Mouse (Mus musculus): ENCODE measurements around the gene Slc25a47. TPM values are rescaled to one million over a fixed set of nuclear protein-coding genes. Genes with fewer than 3 reads are reported as not detected.

The Slc25a47 gene
- total RNA-seq, 2 experiments from 2014 or later: 4.9 to 6.8 TPM

DNA sequence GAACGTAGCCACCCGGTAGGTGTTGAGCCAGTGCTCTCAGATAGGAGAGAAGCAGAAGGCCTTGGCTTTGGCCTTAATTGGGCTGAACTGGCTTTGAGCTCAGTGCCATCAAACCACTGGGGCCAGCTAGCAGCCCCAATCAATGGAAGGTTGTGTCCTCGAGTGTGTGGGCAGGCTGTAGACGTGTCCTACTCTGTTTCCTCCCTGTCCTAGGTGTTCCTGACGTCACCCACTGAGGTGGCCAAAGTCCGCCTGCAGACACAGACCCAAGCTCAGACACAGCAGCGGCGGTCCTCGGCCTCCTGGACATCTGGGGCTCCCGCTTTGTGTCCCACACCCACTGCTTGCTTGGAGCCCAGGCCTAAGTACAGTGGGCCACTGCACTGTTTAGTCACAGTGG is 19.2 kb downstream of the Slc25a47 start:
- intact Hi-C loops (cut with DNase I): no loop called here
- DNase-seq: no peak

- intact Hi-C loops (cut with DNase I): no loop called here
- DNase-seq: no peak
Observed at GRCm38 (mm10) chr12:108856186-108856585, 20.3 kb downstream of the Slc25a47 start.

GRCm38 (mm10) chr12:108857109-108857508 is 21.3 kb downstream of the Slc25a47 start:
- intact Hi-C loops (cut with DNase I): no loop called here
- no peak for DNase-seq

GRCm38 (mm10) chr12:108857589-108858184 is 21.8 kb downstream of the Slc25a47 start:
- DNase-seq: no peak

DNA sequence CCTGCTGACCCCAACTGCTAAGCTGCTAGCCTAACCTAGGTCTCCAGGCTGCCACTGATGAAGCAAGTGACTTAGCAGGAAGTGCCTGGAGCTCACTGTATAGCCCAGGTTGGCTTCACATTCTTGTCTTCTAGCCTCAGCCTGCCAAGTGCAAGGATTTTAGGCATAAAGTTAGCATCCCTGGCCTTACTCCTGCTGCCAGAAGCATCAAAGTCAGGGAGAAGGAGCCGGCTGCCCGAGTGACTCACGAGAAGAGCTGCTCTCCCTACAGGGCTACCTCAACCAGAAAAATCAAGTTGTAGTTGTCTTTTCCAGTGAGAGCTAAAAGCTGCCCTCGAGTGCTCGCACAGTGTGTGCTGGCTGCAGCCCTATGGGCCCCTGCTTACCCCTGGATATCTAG is 22.6 kb downstream of the Slc25a47 start:
- DNase-seq: no peak
- intact Hi-C loops (cut with DNase I): no loop called here

More at GRCm38 (mm10) chr12:108857589-108858184, 21.8 kb downstream of the Slc25a47 start:
- intact Hi-C loops (cut with DNase I): no loop called here

DNA sequence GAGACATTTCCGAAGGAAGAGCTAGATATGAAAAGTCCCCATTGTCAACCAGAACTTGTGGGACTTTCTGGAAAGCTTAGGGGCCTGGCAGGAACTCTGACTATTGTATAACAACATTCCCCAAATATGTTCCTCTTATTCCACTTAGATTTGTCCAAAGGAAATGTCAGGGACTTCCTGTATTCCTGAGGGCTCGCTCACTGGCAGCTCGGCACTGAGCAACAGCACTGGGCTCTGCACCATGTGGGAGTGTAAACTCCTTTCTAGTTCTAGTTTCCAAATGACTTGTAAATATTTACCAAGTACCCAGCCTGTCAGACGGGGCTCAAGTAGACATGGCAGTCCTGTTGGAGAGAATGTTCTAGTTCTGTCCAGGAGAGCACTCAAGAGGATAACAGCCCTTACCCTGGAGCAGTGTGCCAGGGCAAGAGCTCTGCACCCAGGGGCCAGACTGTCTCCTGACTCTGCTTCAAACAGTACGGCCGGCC is 29.2 kb downstream of the Slc25a47 start:
- intact Hi-C loops (cut with DNase I): no loop called here
- DNase-seq: no peak

DNA sequence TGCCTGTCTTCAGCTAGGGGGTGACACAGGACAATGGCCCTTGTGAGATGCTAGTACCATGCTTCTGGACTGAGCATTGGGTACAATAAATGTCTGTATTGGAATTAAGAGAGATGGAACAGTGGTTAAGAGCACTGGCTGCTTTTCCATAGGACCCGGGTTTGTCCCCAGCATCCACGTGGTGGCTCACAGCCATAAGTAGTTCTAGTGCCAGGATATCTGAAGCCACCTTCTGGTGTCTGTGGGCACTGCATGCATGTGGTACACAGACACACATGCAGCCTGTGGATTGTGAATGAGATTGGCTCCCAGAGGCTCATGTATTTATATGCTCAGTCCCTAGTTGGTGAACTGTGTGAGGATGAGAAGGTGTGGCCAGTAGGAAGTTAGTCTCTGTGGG is 33.7 kb downstream of the Slc25a47 start:
- DNase-seq: no peak

DNA sequence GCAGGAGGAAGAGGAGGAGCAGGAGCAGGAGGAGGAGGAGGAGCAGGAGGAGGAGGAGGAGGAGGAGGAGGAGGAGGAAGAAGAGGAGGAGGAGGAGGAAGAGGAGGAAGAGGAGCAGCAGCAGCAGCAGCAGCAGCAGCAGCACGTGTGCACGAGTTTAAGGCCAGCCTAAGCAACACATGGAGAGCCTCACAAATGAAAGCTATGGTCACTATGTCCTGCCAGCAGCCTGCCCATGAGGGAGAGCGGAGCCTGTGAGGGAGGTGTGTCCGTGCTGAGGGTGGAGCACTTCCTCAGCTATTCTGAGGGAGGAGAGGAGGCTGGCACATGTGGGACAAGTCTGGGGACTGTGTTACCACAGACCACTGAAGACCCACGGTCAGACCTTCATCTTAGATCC is 37.3 kb downstream of the Slc25a47 start:
- intact Hi-C loops (cut with DNase I): no loop called here
- no peak for DNase-seq

More for the DNA sequence above, 33.7 kb downstream of the Slc25a47 start:
- intact Hi-C loops (cut with DNase I): no loop called here

DNA sequence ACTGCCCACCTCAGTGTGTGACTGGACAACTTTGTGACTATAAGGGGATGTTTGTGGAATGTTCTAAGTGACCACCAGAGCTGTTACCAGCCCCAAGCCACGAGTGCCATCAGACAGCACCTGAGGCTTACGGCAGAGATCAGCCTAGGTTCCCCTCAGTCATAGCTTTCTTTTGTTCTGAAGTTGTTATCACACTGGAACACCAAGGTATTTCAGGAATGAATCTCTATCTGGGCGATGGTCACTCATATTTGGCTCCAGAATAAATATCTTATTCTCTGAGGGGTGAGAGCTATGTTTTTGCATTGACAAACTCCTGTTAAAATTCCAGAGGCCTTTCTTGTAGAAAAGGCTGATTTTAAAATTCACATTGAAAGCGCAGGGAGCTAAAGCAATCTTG is 43.3 kb downstream of the Slc25a47 start:
- intact Hi-C loops (cut with DNase I): no loop called here
- DNase-seq: no peak

DNA sequence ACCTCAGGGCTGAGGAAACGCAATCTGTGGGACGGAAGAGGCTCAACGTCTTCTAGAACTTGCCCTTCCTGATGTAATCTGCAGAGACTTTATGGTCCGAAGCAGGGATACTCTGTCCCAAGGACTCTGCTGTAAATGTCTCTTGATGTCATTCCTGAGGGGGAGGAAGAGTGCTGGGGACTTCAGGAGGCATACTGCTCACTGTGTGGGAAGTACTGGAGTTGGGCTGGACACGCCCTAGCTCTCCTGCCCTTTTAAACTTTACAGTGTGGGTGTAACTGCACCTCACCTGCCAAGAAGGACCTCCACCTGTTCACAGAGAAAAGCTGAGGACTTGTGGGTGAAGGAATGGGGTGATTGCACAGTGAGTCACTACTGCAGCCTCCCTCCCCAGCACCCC is 44.8 kb downstream of the Slc25a47 start:
- DNase-seq: no peak
- intact Hi-C loops (cut with DNase I): no loop called here

- DNase-seq: no peak
- intact Hi-C loops (cut with DNase I): no loop called here
Observed at GRCm38 (mm10) chr12:108881192-108881591, 45.3 kb downstream of the Slc25a47 start.

GRCm38 (mm10) chr12:108882776-108883175 is 46.9 kb downstream of the Slc25a47 start:
- DNase-seq: no peak
- intact Hi-C loops (cut with DNase I): no loop called here

GRCm38 (mm10) chr12:108885906-108886305 is 50.1 kb downstream of the Slc25a47 start:
- DNase-seq: no peak
- intact Hi-C loops (cut with DNase I): no loop called here

- DNase-seq: no peak
- intact Hi-C loops (cut with DNase I): no loop called here
Observed at GRCm38 (mm10) chr12:108887077-108887476, 51.2 kb downstream of the Slc25a47 start.

GRCm38 (mm10) chr12:108888632-108889031 is 52.8 kb downstream of the Slc25a47 start:
- intact Hi-C loops (cut with DNase I): no loop called here
- no peak for DNase-seq

- DNase-seq: no peak
- intact Hi-C loops (cut with DNase I): loop anchor here (5.0 kb wide), 1 partner anchor 81 kb away; no protein-coding TSS in a partner anchor
Observed at GRCm38 (mm10) chr12:108892989-108893714, 57.3 kb downstream of the Slc25a47 start, which contains the start of gene Wdr25. Gene Wdr25 (plus strand): TSS chr12:108893631.

DNA sequence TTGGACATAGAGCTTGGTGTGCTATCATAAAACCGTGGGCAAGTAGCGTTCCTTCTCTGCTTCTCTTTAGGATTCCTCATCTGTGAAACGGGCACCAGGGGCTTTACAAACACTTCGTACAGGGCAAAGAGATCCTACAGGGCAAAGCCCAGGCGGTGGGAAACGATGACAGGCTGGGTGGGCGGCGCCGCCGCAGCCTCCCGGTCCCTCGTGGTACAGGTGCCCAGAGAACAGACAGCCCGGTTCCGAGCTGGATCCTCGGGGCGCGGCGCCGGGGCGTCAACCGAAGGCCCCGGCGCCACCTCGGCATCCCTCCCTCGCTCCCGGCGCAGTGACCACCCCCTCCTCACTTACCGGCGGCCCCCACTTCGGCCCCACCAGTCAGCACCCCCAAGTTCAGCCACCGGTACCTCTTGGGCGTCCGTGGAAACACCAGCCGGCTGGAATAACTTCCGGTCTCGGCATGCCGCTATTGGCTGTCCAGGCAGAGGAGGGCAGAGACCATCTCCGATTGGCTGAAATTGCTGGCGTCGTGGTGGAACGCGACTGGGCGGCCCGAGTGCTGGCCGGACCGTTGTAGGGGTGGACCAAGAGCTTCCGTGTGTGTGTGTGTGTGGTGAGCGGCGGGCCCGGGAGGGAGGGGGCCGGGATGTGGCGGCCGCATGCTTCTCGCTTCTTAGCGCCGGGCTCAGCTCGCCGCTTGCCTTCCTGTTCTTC is 58.0 kb downstream of the Slc25a47 start, which contains the start of gene Wars:
Wars (minus strand) TSS at position 460 of the 717 bp plus-strand sequence.
- DNase-seq: peak; percentile 90 to 95
- intact Hi-C loops (cut with DNase I): loop anchor here (5.0 kb wide), 1 partner anchor 82 kb away; no protein-coding TSS in a partner anchor

DNA sequence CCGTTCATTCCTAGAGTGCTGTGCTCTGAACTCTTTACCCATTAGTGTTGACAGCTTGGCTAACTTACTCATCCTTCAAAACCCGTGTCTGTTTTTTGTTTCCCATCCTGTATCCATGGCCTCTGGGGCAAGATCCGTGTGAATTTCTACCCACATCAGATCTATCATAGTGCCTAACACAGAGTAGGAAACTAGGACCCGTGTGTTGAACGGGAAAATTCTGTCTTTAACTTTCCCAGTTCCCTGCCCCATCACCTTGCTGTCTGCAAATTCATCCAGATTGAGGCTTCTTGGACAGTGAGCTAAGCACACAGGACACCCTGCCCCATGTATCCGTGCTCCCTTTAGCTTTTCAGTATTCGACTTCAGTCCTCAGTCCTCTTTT is 58.6 kb downstream of the Slc25a47 start:
- intact Hi-C loops (cut with DNase I): loop anchor here (5.0 kb wide), 1 partner anchor 82 kb away; no protein-coding TSS in a partner anchor
- DNase-seq: no peak

- no peak for DNase-seq
- intact Hi-C loops (cut with DNase I): no loop called here
Observed at GRCm38 (mm10) chr12:108896006-108896405, 60.2 kb downstream of the Slc25a47 start.

DNA sequence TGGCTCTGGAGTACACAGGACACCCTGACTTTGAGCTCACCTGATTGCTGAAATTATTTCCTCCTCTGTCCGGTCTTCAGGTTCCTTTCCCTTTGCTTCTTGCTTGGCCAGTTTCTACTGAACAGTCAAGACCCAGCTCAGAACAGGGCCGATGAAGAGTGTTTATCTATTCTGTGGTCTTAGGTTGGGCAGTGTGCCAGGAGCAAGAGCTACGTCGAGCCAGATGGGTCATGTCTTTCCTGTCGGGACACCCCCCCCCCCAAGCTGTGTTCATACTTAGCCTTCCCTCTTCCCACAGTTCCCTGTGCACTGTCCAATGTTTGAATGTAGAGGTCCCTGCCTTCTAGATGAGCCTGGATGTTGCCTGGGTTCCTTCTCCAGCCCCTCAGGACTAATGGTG is 65.5 kb downstream of the Slc25a47 start:
- DNase-seq: no peak
- intact Hi-C loops (cut with DNase I): loop anchor here (10.0 kb wide), 2 partner anchors 153 to 413 kb away; no protein-coding TSS in a partner anchor

DNA sequence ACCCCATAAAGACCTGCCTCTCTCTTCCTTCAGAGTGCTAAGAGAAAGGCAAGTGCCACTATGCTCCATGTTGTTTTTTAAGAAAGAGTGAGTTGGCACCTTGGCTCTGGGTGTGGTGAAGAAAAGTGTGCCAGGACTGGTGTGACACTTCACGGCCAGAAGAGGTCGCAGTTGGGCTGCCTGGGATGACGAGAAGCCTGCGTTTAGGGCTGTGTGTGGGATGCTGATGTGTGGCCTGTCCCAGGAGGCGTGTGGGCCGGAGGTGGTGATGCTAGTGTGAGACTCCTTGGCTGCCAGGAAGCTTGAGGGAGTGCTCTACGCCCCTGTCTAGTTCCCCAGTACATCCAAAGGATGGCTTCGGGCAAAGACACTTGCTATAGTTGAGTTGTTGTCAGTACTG is 67.1 kb downstream of the Slc25a47 start:
- DNase-seq: peak; percentile 31 to 49
- intact Hi-C loops (cut with DNase I): loop anchor here (2.0 to 10.0 kb wide), 4 partner anchors 152 to 1496 kb away; no protein-coding TSS in a partner anchor
